Mouse (Mus musculus) liver (tissue): ENCODE data around the gene Sipa1.

ENCODE experiments used
- DNase-seq: peaks from one replicate; pipeline ENCODE4 v3.0.0-alpha.2; 2020; ENCODE audit warnings: mixed read lengths

Sipa1 gene

GRCm38 (mm10) chr19:5686437-5686836 is 22.9 kb upstream of the Sipa1 start:
- DNase-seq: peak; percentile 72

GRCm38 (mm10) chr19:5685861-5686260 is 22.4 kb upstream of the Sipa1 start:
- no peak for DNase-seq

- no peak for DNase-seq
These were observed 21.9 kb upstream of the Sipa1 start for GRCm38 (mm10) chr19:5685431-5685830.

GRCm38 (mm10) chr19:5684985-5685384 is 21.5 kb upstream of the Sipa1 start:
- DNase-seq: no peak

GRCm38 (mm10) chr19:5684236-5684635 is 20.7 kb upstream of the Sipa1 start:
- no peak for DNase-seq

GRCm38 (mm10) chr19:5680432-5680831 is 16.9 kb upstream of the Sipa1 start:
- no peak for DNase-seq

GRCm38 (mm10) chr19:5668372-5668771 is 4.9 kb upstream of the Sipa1 start:
- no peak for DNase-seq

GRCm38 (mm10) chr19:5666386-5666785 is 2.9 kb upstream of the Sipa1 start:
- no peak for DNase-seq

GRCm38 (mm10) chr19:5665465-5665864 is 2.0 kb upstream of the Sipa1 start:
- DNase-seq: peak; percentile 96

- DNase-seq: peak; percentile 50
These were observed 1.3 kb upstream of the Sipa1 start for GRCm38 (mm10) chr19:5664669-5665257.

- DNase-seq: no peak
These were observed 1.2 kb downstream of the Sipa1 start for GRCm38 (mm10) chr19:5662310-5662709.

- peak; percentile 46 for DNase-seq
These were observed 2.4 kb downstream of the Sipa1 start for GRCm38 (mm10) chr19:5660942-5661751.

GRCm38 (mm10) chr19:5654720-5655298 is 8.7 kb downstream of the Sipa1 start:
- no peak for DNase-seq

GRCm38 (mm10) chr19:5653969-5654719 is 9.4 kb downstream of the Sipa1 start:
- peak; percentile 63 for DNase-seq

- DNase-seq: no peak
These were observed 10.9 kb downstream of the Sipa1 start for GRCm38 (mm10) chr19:5652570-5652969.

GRCm38 (mm10) chr19:5651502-5652274 is 11.8 kb downstream of the Sipa1 start:
- DNase-seq: no peak

- no peak for DNase-seq
These were observed 14.2 kb downstream of the Sipa1 start for GRCm38 (mm10) chr19:5649298-5649741.

- DNase-seq: peak; percentile 79
These were observed 14.9 kb downstream of the Sipa1 start for GRCm38 (mm10) chr19:5648401-5649297.

- DNase-seq: no peak
These were observed 15.7 kb downstream of the Sipa1 start for GRCm38 (mm10) chr19:5647791-5648190.

- no peak for DNase-seq
These were observed 16.7 kb downstream of the Sipa1 start for GRCm38 (mm10) chr19:5646731-5647330.

GRCm38 (mm10) chr19:5645280-5645679 is 18.2 kb downstream of the Sipa1 start:
- DNase-seq: no peak
